ENCODE assay signal across 9 mouse cellular contexts in the genomic region with DNA sequence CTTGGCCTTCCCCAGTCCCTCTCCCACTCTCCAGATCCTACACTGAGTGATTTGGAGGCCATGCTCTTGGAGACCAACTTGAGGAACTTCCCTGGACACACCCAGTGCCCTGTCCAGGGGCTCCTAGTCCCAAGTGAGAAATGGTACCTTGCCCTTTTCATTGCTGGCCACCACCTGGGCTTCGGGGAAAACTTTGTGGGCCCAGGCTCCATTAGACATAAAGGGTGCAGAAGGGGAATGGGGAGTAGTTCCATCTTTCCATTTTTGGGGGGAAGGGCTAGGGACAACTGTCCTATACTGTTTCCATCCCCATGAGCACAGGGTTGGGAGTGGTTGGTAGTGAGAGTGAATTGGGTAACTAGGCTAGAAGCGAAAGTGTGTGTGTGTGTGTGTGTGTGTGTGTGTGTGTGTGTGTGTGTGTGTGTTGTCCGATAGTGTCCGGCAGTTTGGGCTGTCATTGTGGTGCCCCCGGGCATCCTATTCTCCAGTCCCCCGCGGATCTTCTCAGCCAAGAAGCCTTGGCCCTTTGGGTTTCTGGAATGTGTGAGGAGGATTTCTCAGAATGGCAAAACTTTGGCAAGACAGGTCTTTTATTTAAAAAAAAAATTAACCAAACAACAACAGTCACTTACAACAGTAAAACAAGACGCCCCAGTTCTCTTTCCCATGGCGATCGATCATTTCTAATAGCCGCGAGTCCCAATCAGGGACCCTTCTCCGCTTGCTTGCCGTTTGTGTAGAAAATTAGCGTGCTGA. TPM values are rescaled to one million over a fixed set of nuclear protein-coding genes. Genes with fewer than 3 reads are reported as not detected.
DNase-seq lines count a peak whose midpoint lies in the region; ATAC-seq and TF ChIP-seq lines count a peak whose summit lies in the region.
"Had no signal": no experiment of that assay in that cellular context is flagged by ENCODE, and none has a peak within 500 bp of the region (broad histone marks: within the 10 kb centered on the region; RNA-seq: fewer than 3 reads in every experiment).

No protein-coding gene starts in this region.

- peak overlapping the region; percentile 77 for H3K9ac ChIP-seq in heart, adult 2 months (ENCODE audit: low read depth, low read length)

- WGBS in heart, adult 2 months = 5% methylated on average over 15 of the region's 15 CpGs
- 7% methylated on average over 15 of the region's 15 CpGs for WGBS in olfactory bulb, adult 2 months

- no peak for TF ChIP-seq EP300 in heart, adult 2 months (IDR thresholded peaks at IDR 0.05; ENCODE audit: insufficient read depth, low read depth, low read length)

- H3K27me3 ChIP-seq in heart, adult 2 months (ENCODE audit: control insufficient read depth, insufficient read depth, low read length) = 0 out of 2 replicates have a peak, but pooled peaks cover 1% of the 10 kb centered on the region
- H3K27me3 ChIP-seq: Patski had no signal

- DNase-seq in heart, adult 11 months = peak; percentile 93
- no peak for DNase-seq in heart, postnatal 25 days (ENCODE audit: low spot score)
- DNase-seq in adipocyte (ENCODE audit: low spot score) = peak; percentile 80
- peak; percentile 48 to 63 for DNase-seq in heart, adult 2 months
- DNase-seq in kidney, postnatal 14 days = peak; percentile 25

- intact Hi-C loops in heart, postnatal 25 days (cut with DNase I) = loop anchor here (2.0 kb wide), 2 partner anchors 45 to 67 kb away; no protein-coding TSS in a partner anchor
- intact Hi-C loops in heart, adult 2 months (cut with DNase I) = loop anchor here (2.0 to 10.0 kb wide), 3 partner anchors 65 to 205 kb away; no protein-coding TSS in a partner anchor

- no peaks in the 10 kb centered on the region for H3K4me1 ChIP-seq in heart, adult 2 months (ENCODE audit: control insufficient read depth, insufficient read depth, low read length)
- H3K4me1 ChIP-seq in olfactory bulb, adult 2 months (ENCODE audit: control insufficient read depth, insufficient read depth, low read length) = peaks cover 8% of the 10 kb centered on the region

- no peaks in the 10 kb centered on the region for H3K79me2 ChIP-seq in heart, adult 2 months (replicated peaks; ENCODE audit: control insufficient read depth, insufficient read depth, low read length)

- ATAC-seq in megakaryocyte-erythroid progenitor cell, adult 5-6 weeks (replicated peaks; ENCODE audit: low FRiP score, low TSS enrichment, poor library complexity, severe bottlenecking) = no peak
- no peak for ATAC-seq in frontal cortex, adult (ENCODE audit: low TSS enrichment)
- ATAC-seq: Patski had no signal

- TF ChIP-seq CTCF in heart, adult 2 months (IDR thresholded peaks at IDR 0.05) = no peak
- no peak for TF ChIP-seq CTCF in olfactory bulb, adult 2 months (IDR thresholded peaks at IDR 0.05; ENCODE audit: insufficient read depth, low read depth, low read length)

- H3K36me3 ChIP-seq in heart, adult 2 months (ENCODE audit: control insufficient read depth, insufficient read depth, low read length) = peaks cover 10% of the 10 kb centered on the region

- H3K27ac ChIP-seq in heart, adult 2 months = peak overlapping the region; percentile 98
- no peak overlapping the region for H3K27ac ChIP-seq in olfactory bulb, adult 2 months (ENCODE audit: insufficient read depth, low read depth, low read length)

- TF ChIP-seq POLR2A in heart, adult 2 months (IDR thresholded peaks at IDR 0.05; ENCODE audit: insufficient read depth, low read depth, low read length) = no peak
- TF ChIP-seq POLR2A in olfactory bulb, adult 2 months (IDR thresholded peaks at IDR 0.05; ENCODE audit: insufficient read depth, low read depth, low read length) = no peak

- H3K4me3 ChIP-seq in heart, adult 2 months = peak overlapping the region; percentile 73
- peak overlapping the region; percentile 13; the same call in 1 of the 2 replicates for H3K4me3 ChIP-seq in olfactory bulb, adult 2 months (ENCODE audit: insufficient read depth, low read depth, low read length)

RNA-seq across cellular contexts. Expression of a gene that starts 2.2 kb away (rescaled TPM):
- total RNA-seq in heart, postnatal 25 days (2021) = 10 to 100 TPM in 1 of 2 experiments, 1 to 10 TPM in 1; 10.0 to 13.8 TPM
- total RNA-seq in heart, adult 2 months (2021) = 10 to 100 TPM; 11.4 to 12.2 TPM
- 13.6 and 16.8 TPM in 2 replicates for polyA plus RNA-seq in heart, adult 2 months (2012; rRNA removed)
- not detected in 2 replicates for polyA plus RNA-seq in olfactory bulb, adult 2 months (2012; ENCODE audit: insufficient read depth, insufficient read length, low replicate concordance, missing spikeins)
- 4.0 and 26.9 TPM in 2 replicates for total RNA-seq in megakaryocyte-erythroid progenitor cell, adult 5-6 weeks (2014; fragmentation: Nextera tagmentation)
- 2.9 TPM in 1 of 2 replicates, not detected in the other for total RNA-seq in megakaryocyte-erythroid progenitor cell, adult 5-6 weeks (2017)
